Mouse (Mus musculus) gastrocnemius, postnatal 4 days (tissue): Measurements from ENCODE around the gene Kif1bp. TPM values are rescaled to one million over a fixed set of nuclear protein-coding genes. Genes with fewer than 3 reads are reported as not detected.
"Not testable (repeated sequence)": the region's sequence is repeated elsewhere in the genome, so short reads cannot be mapped to it uniquely, and the experiment has no call there.

ENCODE experiments used
- DNase-seq, 2 experiments: peaks; one replicate each; pipeline ENCODE4 v3.0.0; 2021 to 2022; ENCODE audit warnings: low spot score in 2 of 2, mixed read lengths in 2 of 2
- total RNA-seq, 2 experiments: library from RNA; stranded (reverse); gene quantifications; 2 replicates each; pipeline ENCODE4 v1.2.3; 2021

Gene Kif1bp
- total RNA-seq, 2 experiments from 2014 or later = 29.4 to 31.0 TPM

- DNase-seq = no peak
Measured at GRCm38 (mm10) chr10:62512855-62513254, 65.4 kb downstream of the Kif1bp start.

- no peak for DNase-seq
Measured at GRCm38 (mm10) chr10:62511528-62511927, 66.7 kb downstream of the Kif1bp start.

GRCm38 (mm10) chr10:62509032-62509656 is 69.1 kb downstream of the Kif1bp start:
- DNase-seq = no peak

- DNase-seq = no peak
Measured at GRCm38 (mm10) chr10:62508459-62508858, 69.8 kb downstream of the Kif1bp start.

- peak in 1 of 2 experiments; percentile 34 for DNase-seq
Measured at GRCm38 (mm10) chr10:62507591-62508308, 70.5 kb downstream of the Kif1bp start.

- DNase-seq = no peak
Measured at GRCm38 (mm10) chr10:62507071-62507470, 71.2 kb downstream of the Kif1bp start.

- no peak for DNase-seq
Measured at GRCm38 (mm10) chr10:62506019-62506556, 72.2 kb downstream of the Kif1bp start.

- no peak for DNase-seq
Measured at GRCm38 (mm10) chr10:62505224-62505983, 72.9 kb downstream of the Kif1bp start.

- DNase-seq = no peak
Measured at GRCm38 (mm10) chr10:62503836-62504628, 74.2 kb downstream of the Kif1bp start.

- no peak for DNase-seq
Measured at GRCm38 (mm10) chr10:62503353-62503752, 74.9 kb downstream of the Kif1bp start.

GRCm38 (mm10) chr10:62501951-62502350 is 76.3 kb downstream of the Kif1bp start:
- DNase-seq = no peak

GRCm38 (mm10) chr10:62500916-62501615 is 77.2 kb downstream of the Kif1bp start:
- DNase-seq = no peak

GRCm38 (mm10) chr10:62500088-62500915 is 78.0 kb downstream of the Kif1bp start:
- peak; percentile 23 to 28 for DNase-seq

- DNase-seq = not testable (repeated sequence)
Measured at GRCm38 (mm10) chr10:62491681-62492080, 86.6 kb downstream of the Kif1bp start.

Other genes with a start within 250 kb of the Kif1bp start
- gene Hk1, start 198.5 kb downstream of the Kif1bp start, total RNA-seq = 10 to 100 TPM; 26.1 to 27.2 TPM
- gene Hkdc1, start 156.0 kb downstream of the Kif1bp start, total RNA-seq = under 1 TPM; 0.62 to 0.71 TPM
- gene 4930507D05Rik, start 129.0 kb downstream of the Kif1bp start, total RNA-seq = under 1 TPM; 0.29 to 0.39 TPM
- 10 to 100 TPM; 22.2 to 25.2 TPM for gene Supv3l1, start 128.7 kb downstream of the Kif1bp start, total RNA-seq
- 10 to 100 TPM; 30.4 to 32.8 TPM for gene Vps26a, start 91.7 kb downstream of the Kif1bp start, total RNA-seq
- 10 to 100 TPM; 16.2 to 16.7 TPM for gene Srgn, start 51.0 kb downstream of the Kif1bp start, total RNA-seq
- gene Ddx21, start 23.8 kb upstream of the Kif1bp start, total RNA-seq = 10 to 100 TPM; 34.9 to 41.2 TPM
- 100 to 1,000 TPM in 1 of 2 experiments, 10 to 100 TPM in 1; 89.7 to 106 TPM for gene Ddx50, start 72.8 kb upstream of the Kif1bp start, total RNA-seq
- 1 to 10 TPM in 1 of 2 experiments, under 1 TPM in 1; 0.64 to 1.1 TPM for gene Stox1, start 147.7 kb upstream of the Kif1bp start, total RNA-seq
- 10 to 100 TPM; 58.7 to 78.4 TPM for gene Ccar1, start 213.8 kb upstream of the Kif1bp start, total RNA-seq